Mouse (Mus musculus): ENCODE results near the gene Myzap. TPM values are rescaled to one million over a fixed set of nuclear protein-coding genes. Genes with fewer than 3 reads are reported as not detected.

Gene Myzap
- total RNA-seq, 4 experiments from 2014 or later: 1.3 to 2.1 (median 1.5) TPM

DNA sequence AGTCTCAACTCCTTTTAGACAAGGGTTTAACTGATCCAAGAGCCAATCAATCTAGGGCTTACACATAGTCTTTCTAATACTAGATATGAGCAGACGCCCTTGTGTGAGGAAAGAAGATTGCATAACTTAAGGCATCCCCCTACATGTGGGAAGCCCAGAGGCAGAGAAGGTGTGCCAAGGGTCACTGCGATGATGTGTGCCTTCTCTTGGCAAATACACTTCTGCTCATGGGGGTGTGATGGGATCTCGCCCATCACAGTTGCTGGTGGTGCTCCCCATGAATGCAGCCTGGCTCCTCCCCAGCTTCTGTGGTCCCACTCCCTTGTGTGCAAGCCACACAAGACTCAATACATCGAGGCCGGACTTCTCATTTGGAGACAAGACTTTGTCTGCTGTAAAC is 47.3 kb downstream of the Myzap start:
- no peak for DNase-seq (ENCODE audit: low spot score in 2 of 2)

DNA sequence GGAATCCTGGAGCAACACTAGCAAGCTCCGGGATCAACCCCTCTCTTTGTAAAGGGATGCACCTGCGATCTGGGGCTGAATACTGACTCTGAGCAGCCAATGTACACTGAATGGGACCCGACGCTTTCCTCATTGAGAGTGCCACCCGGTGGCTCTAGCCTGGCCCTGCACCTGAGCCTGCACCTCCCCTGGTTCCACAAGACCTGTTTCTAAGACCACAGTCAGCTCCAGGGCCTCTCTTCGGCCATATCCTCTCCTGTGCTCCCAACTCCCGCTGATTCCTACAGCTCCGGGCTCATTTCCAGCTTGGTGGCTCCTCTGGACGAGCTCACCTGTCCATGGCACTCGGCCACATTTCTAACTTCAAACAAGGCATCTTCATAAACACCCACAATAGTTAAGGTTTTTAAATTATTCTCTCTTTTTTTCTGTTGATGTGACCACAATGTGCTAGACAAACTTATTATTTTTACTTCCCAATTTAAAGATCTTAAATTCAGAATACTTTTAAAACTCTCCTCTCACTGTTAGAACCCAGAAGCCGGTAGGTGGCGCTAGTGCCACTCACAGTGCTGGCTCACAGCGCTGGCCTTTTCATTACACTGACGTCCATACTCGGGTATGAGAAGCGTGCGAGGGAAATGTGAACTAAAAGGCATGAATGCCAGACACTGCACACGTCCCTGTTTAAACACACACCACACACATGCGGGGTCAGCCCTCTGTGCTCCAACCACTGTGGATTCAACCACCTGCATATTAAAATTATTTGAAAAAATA is 48.5 kb downstream of the Myzap start:
- peak; percentile 34 to 78 for DNase-seq (ENCODE audit: low spot score in 2 of 2)

DNA sequence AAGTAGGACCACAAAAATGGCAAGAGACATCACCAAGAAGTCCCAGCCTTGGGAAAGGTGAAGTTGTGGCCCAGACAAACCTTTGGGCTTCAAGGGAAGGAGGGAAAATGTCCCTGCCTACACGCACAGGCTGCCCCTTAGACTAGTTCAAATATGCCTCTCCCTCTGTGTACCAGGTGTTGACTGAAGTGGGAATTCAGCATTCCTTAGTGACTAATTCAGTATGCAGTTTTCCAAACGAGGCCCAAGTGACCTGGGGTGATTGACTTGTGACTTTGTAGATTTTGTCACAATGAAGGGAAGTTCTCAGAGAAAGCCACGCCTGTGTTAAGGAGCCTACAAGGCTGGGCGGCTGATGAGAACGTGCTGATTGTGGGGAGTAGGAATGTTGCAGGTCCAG is 49.9 kb downstream of the Myzap start:
- DNase-seq (ENCODE audit: low spot score in 2 of 2): no peak

DNA sequence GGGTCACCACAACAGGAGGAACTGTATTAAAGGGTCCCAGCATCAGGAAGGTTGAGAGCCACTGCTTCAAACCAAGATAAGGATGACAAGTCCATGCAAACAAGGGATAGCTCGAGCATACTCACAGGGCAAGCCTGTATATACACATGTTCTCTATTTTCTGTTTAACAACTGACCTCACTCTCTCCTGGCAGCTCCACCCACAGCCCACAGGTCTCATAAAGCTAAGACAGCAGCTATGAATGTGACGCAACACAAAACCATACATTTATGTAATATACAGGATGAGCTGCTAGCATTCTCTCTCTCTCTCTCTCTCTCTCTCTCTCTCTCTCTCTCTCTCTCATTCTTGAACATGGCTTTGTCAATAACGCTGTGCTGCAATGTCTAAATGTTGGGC is 51.4 kb downstream of the Myzap start:
- DNase-seq (ENCODE audit: low spot score in 2 of 2): no peak

DNA sequence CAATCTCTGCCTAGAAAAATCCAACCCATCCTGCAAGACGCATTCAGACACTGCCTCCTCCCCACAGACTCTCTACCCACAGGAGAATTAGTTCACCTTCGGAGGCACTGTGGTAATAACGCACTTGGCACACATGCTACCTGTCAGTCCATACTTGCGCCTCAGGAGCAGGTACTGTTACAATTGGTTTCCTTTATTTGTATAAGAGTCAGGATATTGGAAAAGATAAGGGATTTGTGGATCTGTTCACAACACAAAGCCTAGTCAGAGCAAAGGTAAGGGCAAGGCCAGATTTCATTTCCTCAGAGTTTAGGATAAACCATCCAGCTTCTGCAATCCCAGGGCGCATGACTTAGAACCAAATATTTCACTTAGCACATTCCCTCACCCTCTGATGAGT is 56.4 kb downstream of the Myzap start:
- DNase-seq (ENCODE audit: low spot score in 2 of 2): no peak

DNA sequence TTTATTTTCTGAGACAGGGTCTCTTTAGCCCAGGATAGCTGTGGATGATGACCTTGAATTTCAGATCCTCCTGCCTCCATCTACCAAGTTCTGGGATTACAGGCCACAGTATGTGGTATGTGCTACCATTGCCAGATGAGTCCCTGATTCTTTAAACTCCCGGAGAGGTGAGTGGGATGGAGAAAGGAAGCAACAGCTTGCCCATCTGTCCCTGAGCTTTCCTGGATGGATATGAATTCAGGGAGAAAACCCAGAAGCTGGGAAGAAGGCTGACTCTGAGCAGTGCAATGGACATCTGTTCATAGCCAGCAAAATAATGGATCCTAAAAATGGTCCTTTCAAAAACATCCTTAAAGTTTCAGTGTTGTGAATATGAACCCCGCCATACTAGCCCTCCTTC is 57.1 kb downstream of the Myzap start:
- peak; percentile 33 to 34 for DNase-seq (ENCODE audit: low spot score in 2 of 2)

DNA sequence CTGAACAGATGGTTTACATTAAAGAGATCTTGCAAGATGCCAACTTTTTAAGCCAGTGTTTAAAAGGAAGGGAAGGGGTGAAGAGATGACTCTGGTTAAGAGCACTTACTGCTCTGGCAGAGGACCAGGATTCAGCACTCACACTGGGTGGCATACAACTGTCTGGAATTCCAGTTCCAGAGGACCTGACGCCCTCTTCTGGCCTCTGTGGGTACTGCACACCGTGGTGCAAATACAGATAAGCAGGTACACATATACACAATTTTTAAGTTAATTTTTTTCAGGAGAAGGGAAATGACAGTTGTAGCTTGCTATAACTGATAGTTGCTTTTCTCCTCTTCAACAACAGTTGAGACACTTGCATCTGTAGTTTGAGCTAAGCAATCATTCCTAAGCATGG is 62.2 kb downstream of the Myzap start:
- DNase-seq (ENCODE audit: low spot score in 2 of 2): no peak

DNA sequence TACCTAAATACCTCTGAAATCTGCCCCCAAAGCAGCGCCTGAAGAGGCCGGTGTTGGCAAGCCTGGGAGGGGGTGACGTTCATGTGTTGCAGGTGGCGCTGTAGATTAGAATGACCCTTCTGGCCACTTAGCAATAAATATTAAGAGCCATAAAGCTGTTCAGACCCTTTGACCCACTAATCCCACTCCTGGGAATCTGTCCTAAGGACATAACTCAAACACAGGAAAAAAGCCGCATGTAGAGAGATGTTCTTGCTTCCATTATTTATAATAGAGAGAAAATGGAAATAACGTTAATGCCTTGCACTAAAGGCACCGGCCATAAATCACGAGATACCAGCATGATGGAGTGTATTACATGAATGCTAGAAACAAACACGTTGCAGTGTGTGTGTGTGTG is 64.7 kb downstream of the Myzap start:
- no peak for DNase-seq (ENCODE audit: low spot score in 2 of 2)

DNA sequence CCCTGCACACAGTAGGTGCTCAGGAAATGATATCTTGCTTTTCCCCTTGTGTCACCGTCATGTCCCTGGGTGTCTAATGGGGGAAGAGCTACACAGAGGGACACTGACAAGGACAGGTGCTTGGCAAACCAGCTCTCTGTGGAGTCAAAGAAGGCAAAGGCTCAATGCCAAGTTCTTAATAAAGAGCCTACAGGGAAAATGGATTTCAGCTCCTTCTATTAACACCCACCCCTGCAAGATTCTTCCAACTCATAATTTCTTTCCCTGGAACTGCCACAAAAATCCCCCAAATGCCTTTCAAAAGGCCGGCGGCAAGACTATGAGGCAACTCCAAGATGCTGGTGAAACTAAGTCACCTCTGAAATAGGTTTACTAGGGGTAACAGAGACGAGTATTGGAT is 68.3 kb downstream of the Myzap start:
- DNase-seq (ENCODE audit: low spot score in 2 of 2): no peak

DNA sequence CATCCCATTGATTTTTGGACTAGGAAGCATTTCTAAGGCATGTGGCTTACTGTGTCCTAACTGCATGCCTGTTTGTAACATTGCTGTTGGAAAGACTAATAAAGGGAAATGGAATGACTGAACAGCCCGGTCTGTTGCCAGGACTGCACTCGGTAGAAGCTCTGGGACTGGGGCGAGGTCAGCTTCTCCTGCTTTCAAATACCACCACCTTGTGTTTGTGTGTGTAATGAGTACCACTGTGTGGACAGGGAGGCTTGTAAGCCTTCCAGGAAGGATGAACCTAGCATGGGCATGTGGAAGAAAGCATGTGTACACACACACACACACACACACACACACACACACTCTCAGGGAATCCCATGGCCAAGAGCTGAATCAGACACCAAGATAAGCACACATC is 72.3 kb downstream of the Myzap start:
- DNase-seq (ENCODE audit: low spot score in 2 of 2): no peak

DNA sequence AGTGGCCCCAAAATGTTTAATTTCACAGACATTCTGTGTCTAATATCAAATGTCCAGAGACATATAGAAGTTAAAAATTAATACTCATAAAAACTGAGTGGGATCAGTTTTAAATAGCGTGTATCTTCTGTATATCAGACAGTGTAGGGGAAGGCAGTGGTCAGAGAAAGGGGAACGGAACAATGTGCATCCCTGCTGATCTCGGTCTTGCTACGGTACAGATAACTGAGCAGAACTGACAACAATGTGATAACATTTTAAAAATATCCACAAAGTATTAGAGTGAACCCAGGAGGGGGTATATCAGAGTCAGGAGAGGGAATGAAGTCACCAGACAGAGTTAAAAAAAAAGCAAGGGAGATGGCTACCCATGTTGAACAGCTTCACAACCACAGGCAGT is 74.7 kb downstream of the Myzap start:
- no peak for DNase-seq (ENCODE audit: low spot score in 2 of 2)

DNA sequence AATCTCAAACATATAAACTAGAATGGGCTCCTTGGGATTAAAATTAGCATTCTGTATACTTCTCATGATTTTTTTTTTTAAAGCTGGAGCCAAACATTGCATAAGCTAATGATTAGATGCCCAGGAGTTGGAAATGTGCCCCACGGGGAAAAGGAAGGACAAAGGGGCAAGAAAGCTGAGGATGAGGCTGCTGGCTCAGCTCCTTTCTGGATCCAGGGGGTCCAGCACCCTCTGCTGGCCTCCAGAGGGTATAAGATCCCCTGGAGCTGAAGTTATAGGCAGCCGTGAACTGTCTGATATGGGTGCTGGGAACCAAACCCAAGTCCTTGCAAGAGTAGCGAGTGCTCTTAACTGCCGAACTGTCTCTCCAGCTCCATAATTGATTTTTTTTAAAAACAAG is 76.3 kb downstream of the Myzap start:
- DNase-seq (ENCODE audit: low spot score in 2 of 2): no peak

DNA sequence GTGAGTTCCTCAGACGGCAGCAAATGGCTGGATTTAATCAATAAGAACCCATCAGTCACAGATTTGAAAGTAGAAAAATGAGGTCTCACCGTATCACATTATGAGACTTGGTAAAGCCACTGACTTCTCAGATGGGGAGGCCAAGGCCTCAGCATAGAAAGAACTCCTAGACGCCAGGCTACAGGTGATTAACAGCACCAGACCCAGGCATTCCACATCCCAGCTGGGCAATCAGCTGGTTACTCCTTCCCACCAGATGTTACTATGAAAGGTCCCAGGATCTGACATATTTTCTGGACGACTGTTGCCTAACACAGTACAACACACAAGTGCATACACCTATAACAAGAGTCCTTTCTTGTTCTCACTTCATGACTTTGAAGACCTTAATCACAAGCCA is 78.6 kb downstream of the Myzap start:
- no peak for DNase-seq (ENCODE audit: low spot score in 2 of 2)

DNA sequence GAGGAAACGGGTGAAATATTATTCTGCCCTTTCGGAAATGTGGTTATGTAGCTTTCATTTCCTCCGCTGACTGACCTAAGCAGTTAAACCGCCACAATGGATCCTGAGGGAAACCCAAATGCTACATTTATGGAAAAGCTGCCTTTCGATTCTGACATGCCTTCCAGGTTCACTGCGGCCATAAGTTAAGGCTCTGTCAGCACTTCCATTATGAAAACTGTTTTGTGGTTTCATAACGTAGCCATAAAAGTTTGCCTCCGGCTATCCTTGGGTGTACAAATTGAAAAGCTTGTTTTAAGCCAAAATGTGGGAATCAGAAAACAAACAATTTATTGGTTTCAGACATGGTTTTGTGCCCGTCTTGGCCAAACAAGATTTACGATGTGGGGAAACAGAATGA is 79.3 kb downstream of the Myzap start:
- no peak for DNase-seq (ENCODE audit: low spot score in 2 of 2)

DNA sequence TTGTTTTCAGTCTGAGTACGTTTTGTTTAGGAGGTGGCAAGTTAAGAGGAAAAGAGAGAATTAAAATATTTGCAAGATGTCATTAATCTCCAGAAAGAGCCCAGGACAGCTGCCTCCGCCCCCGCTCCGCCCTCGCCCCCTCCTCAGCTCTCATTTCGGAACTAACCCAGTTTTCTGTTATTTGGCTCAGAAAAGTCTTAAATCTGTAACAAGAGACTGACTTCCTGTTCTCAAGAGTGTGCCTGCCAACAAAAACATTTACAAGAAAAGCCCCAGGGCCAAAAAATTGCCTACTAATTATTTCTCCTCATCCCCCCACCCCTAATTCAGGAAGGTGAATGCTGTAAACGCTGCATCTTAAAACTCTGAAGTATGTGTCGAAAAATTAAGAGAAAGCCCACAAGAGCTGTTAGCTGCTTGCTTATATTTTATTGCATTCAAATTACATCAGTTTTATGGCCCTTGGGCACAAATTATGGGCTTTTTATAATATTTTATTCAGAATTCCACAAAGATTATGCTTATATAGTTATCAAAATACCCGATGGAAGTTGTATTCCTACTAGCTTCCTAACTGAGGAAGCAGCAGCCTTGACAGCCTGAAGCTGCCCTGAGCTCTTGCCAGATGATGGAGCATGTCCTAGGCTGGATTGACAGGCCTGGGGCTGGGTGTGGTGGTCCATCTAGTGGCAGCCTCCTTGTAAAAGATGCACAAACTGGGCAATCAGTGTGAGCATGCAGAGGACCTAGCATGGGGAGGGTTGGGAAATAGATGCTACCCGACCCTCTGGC is 93.6 kb downstream of the Myzap start:
- DNase-seq (ENCODE audit: low spot score in 2 of 2): no peak

DNA sequence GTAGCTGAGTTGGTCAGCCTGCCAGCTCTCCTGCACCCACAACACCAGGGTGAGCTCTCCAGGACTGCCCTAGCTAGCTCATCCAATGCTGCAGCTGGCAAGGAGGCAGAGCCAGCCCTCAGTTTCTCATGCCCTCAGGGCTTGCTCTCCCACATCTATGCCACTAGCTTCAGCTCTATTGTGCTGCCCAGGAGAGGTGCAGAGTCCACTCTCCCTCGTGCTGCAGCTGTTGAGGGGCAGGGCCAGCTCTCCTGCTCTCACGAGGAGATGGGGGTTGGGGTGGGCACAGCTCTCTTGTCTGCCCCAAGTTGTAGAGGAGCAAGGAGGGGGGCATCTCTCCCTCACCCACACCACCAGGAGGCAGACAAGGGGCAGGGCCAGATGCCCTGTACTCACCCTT is 95.5 kb downstream of the Myzap start:
- no peak for DNase-seq (ENCODE audit: low spot score in 2 of 2)

DNA sequence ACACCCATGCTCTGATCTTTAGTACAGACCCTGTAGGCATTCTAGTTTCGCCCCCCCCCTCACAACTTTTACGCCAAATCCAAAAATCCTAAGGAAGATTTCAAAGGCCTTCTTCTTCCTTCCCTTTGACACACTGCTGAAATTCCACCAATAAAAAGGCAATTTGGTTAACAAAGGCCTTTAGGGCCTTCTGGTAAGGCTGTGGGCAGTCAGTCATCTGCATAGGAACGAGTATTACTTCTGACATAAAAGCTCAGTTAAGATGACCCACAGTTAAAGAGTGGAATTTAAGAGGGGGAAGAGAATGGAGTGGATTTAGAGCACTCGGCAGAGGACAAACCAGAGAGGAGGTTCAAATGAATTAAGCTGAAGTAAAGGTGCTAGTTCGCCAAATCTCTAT is 98.4 kb downstream of the Myzap start:
- no peak for DNase-seq (ENCODE audit: low spot score in 2 of 2)

DNA sequence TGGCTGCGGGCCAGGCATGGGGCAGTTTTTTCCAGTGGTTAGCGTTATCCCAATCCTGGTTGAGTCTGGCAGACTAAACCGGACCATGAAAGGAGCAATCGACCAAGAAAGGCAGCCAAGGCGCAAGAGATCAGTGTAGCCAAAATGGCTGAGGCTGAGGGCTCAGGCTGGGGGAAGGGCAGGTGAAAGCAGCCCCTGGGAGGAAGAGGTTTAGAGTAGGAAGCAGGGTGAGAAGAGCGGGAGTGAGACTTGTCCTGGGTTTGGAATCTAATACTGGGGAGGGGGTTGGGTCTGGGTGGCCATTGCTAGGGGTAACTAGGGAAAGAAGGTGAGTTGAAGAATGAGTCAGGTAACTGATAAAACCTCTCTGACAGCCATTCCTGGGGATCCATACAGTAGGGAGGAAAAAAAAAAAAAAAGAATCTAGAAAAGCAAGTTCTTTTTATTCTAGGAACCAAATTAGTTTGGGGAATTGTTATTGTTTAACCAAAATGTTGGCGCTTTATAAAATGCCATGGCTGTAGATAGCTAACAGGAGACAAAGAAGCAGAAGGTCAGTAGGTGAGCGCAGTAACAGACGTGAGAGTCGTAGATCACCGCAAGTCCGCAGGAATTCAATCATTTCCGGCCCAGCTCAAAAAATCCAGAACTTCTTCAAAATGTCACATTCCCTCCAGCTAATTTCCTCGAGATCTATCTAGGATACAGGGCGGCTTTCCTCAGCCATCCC is 99.7 kb downstream of the Myzap start:
- DNase-seq (ENCODE audit: low spot score in 2 of 2): no peak

DNA sequence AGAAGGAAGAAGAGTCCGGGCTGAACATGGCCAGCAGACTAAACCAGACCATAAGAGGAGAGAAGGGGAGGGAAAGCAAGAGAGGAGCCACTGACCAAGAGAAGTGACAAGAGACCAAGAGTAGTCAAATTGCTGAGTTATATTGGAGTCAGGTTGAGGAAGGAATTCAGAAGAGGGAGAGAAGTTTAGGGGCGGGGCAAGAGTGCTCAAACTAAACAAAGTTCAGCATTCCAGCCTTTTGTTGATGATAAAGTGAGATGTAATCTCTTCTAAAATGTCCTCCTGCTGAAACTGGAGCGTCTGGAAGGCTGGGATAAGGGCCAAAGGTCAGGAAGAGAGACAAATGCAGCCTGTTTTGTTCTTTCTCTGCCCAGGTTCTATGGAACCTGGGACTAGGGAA is 102.1 kb downstream of the Myzap start:
- no peak for DNase-seq (ENCODE audit: low spot score in 2 of 2)

DNA sequence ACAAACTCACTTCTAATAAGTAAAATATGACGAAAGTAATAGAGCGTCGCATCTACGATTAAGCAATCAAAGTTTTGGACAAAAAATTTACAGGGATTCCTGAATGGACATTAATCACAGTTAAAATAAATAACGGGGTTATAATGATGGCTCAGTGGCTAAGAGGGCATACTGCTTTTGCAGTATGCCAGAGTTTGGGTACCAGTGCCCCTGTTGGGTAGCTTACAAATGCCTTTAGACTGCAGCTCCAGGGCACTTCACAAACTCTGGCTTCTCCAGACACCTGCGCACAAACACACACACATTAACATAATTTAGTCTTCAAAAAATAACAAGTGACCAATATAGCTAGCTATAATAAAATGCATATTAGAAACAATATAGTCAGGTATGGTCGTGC is 106.0 kb downstream of the Myzap start:
- DNase-seq (ENCODE audit: low spot score in 2 of 2): no peak

DNA sequence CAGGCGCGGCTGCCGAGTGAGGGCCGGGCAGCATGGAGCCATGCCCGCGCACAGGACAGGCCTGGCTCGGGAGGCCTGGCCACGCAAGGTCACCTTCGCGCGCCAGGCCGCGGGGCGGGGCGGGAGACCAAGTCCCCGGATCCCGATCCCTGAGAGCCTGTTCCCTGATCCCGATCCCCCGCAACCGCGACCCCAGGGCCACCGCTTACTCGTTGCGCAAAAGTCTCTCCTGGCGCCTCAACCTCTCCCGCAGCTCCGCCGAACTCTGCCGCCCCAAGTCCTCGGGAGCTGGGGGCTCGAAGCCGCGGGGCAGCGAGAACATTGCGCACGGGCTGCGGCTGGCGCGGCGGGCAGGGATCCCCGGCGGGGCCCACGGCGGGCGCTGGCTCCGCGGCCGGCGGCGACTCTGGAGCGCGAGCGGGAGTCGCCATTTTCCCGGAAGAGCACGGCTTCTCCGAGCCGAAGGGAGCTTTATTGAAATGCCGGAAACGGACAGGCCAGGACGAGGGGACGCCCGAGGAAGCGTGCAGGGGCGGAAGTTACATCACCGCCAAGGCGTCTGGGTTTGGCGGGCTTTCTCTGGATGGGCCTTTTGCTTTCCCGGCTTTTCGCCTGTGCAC is 106.6 kb downstream of the Myzap start, which contains the start of gene Polr2m:
Gene Polr2m (minus strand): TSS at position 461 of the 620 bp plus-strand sequence.
- DNase-seq (ENCODE audit: low spot score in 2 of 2): peak; percentile 89
